Mouse (Mus musculus) ovary, adult 18-20 months (tissue): ENCODE measurements around the gene Fam219a.

Experiments
- DNase-seq: peaks from one replicate; pipeline ENCODE4 v3.0.0; 2022; ENCODE audit warnings: low spot score, mixed read lengths

The Fam219a gene

DNA sequence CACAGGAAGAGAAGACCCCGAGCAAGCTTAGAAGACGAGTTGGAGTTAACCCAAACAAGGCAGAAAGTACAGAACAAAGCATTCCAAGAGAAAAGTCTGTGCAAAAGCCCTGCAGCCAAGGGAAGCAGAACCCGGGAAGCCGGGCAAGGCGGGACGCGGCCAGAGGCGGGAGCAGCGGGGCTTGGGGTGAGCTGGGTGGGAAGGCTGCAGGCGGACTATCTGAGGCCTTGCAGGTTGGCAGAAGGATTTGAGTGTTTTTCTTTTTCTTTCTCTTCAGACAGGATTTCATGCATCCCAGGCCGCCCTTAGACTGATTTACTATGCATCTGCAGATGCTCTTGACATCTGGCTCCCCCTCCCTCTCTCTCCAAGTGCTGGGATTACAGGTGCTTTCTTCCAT lies 16.2 kb downstream of the Fam219a start:
- DNase-seq = no peak

DNA sequence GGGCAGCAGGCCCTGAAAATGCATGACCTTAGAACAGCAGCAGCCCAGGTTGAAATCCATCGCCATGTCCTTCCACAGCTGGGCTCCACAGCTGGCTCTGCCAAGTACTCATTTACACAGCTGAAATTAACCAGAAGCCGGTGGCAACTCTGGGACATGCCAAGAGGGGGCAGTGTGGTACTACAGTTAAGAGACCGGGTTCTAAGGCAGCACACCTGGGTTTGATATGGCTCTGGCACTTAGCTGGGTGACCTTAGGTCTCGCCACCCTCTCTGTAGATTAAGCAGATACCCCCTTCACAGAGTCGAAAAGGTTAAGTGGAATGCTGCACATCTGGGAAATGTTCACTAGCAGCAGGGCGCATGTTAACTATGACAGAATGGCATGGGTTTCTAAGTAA lies 16.8 kb downstream of the Fam219a start:
- DNase-seq = peak; percentile 13

DNA sequence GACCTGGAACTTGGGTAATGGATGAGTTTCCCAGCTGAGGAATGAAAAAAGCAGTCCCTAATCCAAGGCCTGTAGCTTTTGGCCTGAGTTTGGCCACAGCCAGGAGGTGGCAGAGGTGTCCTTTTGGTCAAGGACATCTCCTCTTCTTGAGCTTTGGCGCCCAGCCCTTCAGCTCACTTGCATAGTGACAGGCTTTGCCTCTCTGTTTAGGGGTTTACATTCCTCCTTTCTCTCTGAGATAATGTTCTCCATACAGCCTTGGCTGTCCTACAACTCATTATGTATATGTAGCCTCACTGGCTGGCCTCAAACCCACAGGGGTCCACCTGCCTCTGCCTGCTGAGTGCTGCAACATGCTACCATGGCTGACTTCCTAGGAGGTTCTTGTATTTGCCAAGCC lies 22.3 kb downstream of the Fam219a start:
- DNase-seq = no peak

DNA sequence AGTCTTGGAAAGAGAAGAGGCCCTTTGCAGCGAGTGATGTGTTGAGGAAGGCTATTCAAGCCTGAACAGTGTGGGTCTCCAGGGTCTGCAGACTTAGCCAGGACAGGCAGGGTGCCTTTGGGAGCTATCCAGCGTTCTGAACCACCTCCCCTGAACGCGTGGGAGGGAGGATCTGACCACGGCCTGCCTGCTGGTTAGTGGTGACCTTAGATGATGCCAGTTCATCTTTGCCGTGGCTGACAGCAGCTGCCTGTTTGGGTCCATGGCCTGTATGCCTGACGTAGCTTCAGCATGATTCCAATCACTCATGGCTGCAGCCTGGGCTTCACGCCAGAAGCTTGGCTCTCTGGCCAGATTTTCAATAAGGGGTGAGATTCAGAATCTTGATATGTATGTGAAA lies 23.4 kb downstream of the Fam219a start:
- peak; percentile 50 for DNase-seq

DNA sequence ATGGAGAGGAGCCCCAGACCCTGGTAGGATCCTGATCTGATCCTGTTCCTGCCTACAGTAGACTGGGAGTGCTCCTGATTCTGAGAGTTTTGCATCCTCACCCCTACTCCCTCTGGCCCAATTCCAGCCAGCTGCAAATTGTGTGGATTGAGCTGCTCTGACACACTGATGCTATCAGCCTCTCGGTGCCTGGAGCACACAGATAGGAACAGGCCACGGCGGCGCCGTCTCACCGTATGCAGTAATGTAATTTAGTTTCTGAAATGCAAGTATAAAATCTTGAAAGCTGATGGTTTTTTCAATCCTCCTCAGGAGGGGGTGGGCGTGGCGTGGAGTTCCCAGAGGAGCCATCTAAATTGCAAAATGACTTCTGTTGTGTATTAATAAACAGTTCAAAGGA lies 27.2 kb downstream of the Fam219a start:
- DNase-seq = no peak

GRCm38 (mm10) chr4:41534866-41535265 lies 34.5 kb downstream of the Fam219a start:
- DNase-seq = no peak

GRCm38 (mm10) chr4:41532420-41532819 lies 36.9 kb downstream of the Fam219a start:
- DNase-seq = no peak

GRCm38 (mm10) chr4:41527996-41528395 lies 41.3 kb downstream of the Fam219a start:
- DNase-seq = no peak

GRCm38 (mm10) chr4:41527076-41527475 lies 42.3 kb downstream of the Fam219a start:
- DNase-seq = no peak

DNA sequence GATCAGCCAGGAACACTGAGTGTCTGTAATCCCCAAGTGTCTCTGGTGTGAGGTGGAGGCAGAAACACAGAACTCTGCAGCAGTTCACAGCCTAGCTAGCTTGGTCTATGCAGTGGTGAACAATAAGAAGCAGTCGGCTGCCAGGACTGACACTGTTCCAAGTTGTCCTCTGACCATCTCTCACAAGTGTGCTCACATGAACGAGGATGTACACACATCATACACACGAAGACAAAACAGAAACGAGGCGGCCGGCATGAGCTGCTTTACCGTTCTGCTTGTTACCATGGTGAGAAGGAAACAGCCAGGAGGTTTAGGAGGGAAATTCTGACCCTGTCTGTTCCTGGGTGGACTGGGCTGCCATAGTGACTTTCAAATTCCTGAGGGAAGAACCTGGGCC lies 42.8 kb downstream of the Fam219a start:
- DNase-seq = no peak

DNA sequence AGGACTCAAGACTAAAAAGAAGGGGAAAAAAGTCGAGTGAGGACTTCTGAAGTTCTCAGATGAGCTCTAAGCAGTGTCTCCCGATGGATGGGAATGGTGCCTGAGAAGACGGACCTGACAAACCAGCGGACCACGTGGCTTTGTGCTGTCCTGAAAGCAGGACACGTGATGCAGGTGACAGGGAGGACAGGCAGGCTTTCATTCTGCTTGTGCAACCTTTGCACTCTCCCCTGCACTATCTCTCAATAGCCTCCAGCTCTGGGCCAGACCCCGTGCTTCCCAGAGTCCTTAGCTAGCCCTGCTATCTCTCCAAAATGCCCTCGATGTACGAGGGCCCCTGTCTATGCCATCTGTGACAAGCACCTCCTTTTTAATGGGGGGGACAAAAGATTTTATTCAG lies 44.5 kb downstream of the Fam219a start:
- DNase-seq = no peak

- DNase-seq = no peak
Observed at GRCm38 (mm10) chr4:41523839-41524238, 45.5 kb downstream of the Fam219a start.

- DNase-seq = no peak
Observed at GRCm38 (mm10) chr4:41522788-41523187, 46.5 kb downstream of the Fam219a start.

DNA sequence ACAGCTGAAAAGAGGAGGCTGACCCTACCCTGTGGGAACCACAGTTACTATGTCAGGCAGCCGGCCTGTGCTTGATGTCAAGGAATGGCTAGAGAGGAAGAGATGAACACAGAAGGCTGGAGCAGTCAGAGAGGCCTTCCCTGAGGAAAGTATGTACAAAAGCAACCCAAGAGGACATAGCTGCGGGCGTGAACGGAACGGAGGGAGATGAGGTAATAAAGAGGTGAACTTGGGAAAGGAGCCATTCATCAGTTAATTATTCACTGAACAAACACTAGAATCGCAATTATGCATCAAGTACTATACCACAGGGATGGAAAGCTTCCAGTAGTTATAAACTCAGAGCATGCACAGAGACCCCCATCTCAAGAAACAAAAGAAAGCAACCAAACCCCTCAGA lies 47.2 kb downstream of the Fam219a start:
- DNase-seq = no peak

- DNase-seq = no peak
Observed at GRCm38 (mm10) chr4:41520641-41521040, 48.7 kb downstream of the Fam219a start.

- DNase-seq = no peak
Observed at GRCm38 (mm10) chr4:41519195-41519594, 50.1 kb downstream of the Fam219a start.

GRCm38 (mm10) chr4:41518349-41518748 lies 51.0 kb downstream of the Fam219a start:
- DNase-seq = no peak

DNA sequence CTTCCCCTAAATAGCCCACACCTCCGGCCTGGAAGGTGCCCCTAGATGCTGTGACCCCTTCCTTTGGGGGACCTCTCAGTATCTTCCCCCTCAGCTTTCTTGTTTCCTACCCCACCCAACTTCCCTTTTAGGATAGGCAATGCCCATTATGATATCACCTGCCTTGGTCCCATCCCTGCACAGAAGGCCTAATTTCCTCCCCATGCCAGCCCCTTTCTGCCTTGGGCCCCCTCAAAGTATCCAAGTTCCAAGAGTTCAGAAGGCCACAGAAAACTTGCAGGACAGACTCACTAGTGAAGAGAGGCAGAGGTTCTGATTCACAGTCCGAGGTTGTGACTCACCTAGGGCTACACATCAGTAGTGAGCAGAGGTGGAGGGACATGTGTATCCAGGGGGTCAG lies 52.1 kb downstream of the Fam219a start, which contains the start of gene 1110017D15Rik:
Gene 1110017D15Rik (minus strand): TSS at position 101 of the 400 bp plus-strand sequence.
- DNase-seq = no peak

DNA sequence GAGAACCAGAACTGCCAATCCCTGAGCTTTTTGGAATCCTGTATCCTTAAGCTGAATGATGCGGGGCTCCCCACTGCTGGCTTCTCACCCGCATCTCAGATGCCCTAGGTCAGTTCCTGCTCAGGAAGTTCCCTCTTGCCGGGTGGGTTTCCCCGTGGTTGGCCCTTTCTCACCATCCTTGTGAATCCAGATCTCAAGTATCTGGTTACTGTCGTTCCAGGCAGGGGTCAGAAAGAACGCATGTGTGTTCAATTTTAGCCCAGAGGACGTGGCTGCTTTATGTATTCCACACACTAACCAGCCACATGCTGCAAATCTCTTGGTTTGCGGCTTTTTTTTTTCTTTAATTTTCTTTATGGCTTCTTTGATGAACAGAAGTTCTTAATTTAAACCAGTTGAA lies 55.6 kb downstream of the Fam219a start:
- no peak for DNase-seq

- DNase-seq = no peak
Observed at GRCm38 (mm10) chr4:41513309-41513708, 56.0 kb downstream of the Fam219a start.

DNA sequence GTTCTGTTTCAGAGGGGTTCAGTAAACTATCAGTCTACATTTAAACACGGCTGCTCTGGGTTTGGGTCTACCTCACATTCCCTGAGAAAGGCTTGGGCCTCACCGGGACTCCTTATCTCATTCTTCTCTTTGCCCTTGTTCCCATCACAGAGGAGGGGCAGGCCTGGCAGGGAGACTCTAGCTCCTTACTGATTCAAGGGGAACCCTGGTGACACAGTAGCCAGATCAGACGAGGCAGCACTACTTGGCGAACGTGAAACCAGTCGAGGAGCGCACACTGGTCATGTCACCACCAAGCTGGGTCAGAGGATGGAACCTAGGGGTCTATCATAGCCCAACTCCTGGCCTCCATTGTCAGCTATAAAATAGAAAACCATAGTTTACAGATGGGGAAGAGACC lies 61.3 kb downstream of the Fam219a start:
- DNase-seq = no peak

DNA sequence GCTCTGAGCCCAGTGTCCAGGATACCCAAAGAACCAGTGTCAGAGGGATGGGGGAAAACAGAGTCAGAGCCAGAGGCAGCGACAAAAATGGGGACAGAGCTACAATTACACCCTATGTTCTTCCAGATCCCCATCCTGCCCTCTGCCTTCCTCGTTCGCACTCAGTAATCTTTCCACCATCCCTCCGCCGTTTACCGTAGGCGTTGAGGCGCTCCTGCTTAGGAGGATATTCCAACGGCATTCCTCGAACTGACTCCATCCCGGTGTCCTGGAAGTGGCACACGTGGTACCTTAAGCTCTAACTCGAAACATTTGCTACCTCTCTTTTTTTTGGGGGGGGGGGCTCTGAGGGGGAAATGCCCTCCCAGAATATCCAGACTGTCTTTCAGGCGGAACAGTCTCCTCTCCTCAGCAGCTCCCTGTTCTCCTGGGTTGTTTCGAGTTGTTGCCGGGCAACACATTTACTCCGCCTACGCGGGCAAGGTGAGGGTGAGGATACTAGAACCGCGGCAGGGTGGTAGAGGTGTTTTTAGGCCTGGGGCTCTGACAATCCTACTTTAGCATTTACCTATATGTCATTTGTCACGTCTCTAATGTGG lies 61.9 kb downstream of the Fam219a start:
- no peak for DNase-seq

DNA sequence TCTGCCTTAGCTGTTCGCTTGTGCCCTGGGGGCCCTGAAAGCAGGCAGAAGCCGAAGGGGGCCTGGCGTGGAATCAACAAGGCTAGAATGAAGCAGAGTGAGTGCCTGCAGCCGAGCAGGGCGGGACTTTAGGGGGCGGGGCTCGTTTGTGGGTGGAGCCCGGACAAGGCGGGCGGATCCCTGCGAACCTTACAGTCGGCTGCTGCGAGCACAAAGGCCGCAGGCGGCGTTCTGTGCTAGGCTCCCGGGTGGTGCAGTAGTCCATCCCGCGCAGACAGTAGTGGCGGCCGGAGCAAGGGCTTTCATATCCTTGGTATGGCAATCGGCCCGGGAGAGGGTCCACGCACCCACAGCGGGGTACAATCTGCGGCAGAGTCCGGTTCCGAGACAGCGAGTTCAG lies 62.4 kb downstream of the Fam219a start:
- DNase-seq = peak; percentile 82

DNA sequence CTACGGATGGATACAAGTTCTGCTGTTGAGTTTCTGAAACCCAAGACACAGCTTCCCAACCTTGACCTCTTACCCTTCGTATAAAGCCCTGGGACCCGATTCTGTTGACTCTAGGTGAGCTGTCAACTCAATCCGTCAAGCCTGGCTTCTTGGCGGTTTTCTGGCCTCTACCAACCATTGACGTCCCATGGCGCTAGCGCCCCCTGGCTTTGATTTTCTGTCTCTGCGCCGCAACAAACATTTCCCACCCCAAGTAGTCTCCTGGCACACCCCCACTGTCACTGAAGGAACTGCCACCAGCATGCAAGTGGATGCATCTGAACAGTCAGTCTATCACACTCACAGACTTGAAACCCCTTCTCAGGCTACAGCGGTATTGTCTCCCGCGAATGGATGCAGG lies 63.2 kb downstream of the Fam219a start:
- no peak for DNase-seq

DNA sequence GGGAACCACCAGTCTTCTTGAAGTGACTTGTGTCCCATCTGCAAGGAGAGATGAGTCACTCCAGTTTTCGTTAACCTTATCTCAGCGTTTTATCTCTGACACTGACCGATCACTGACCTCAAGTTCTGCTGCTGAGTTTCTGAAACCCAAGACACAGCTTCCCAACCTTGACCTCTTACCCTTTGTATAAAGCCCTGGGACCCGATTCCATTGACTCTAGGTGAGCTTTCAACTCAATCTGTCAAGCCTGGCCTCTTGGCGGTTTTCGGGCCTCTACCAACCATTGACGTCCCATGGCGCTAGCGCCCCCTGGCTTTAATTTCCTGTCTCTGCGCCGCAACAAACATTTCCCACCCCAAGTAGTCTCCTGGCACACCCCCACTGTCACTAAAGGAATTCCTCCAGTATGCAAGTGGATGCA lies 64.2 kb downstream of the Fam219a start:
- no peak for DNase-seq
